Mouse (Mus musculus) lung, adult 2 months (tissue): ENCODE data around the gene Sco2.

Experiments used
- CTCF ChIP-seq: fragments of 200-500 bp; IDR thresholded peaks from 2 replicates; pipeline ENCODE4 v1.5.1; 2011; ENCODE audit warnings: mild to moderate bottlenecking, low read length, control low read depth; ENCODE audit not compliant: insufficient read depth
- POLR2A ChIP-seq: fragments of 200-500 bp; IDR thresholded peaks from 2 replicates; pipeline ENCODE4 v1.6.1; 2011; ENCODE audit warnings: low read depth, mild to moderate bottlenecking, control low read depth, low read length, borderline replicate concordance; ENCODE audit errors: extremely low read depth

DNA sequence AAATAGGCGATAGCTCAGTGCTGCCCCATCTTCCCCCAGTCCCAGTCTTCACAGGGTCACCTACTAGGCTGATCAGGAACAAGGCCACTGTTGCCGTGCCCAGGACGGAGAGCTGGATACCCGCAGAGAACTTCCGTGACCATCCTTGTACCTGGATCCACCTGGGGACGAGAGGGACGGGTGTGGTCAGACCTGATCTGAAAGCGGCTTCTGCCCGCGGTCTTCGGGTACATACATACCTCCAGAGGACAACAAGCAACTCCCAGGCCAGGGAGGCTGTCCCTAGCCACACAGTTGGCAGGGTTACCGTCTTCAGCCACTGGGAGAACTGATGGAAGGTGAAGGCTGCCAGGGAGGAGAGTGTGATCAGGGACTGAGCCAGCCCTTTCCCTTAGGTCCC, 20.9 kb downstream of the Sco2 start:
- TF ChIP-seq POLR2A (no peak), CTCF (no peak)
